Mouse (Mus musculus) heart, postnatal 0 days (tissue): ENCODE results near the gene Rnf149.

Experiments used
- CTCF ChIP-seq: IDR thresholded peaks from 2 replicates; pipeline ENCODE4 v1.5.1; 2016; ENCODE audit warnings: antibody characterized with exemption, control low read depth, low read depth
- EP300 ChIP-seq: IDR thresholded peaks from 2 replicates; pipeline ENCODE4 v1.6.1; 2016; ENCODE audit warnings: antibody characterized with exemption, low read depth

DNA sequence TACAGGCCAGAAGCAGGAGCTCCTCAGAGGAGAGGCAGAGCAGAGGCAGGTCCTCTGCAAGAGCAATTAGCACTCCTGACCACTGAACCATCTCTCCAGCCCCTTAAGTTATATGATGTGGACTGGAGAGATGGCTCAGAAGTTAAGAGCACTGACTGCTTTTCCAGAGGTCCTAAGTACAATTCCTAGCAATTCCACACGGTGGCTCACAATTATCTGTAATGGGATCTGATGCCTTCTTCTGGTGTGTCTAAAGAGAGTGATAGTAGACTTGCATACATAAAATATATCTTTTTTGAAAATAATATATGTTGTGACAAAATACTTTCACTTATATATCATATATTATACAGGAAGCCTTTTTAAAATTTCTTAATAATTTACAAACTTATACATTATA is 15.3 kb downstream of the Rnf149 start:
- TF ChIP-seq CTCF (no peak), EP300 (no peak)
